Mouse (Mus musculus) gastrocnemius, adult 8-10 months (tissue): ENCODE measurements around the gene Pomgnt1. TPM values are rescaled to one million over a fixed set of nuclear protein-coding genes. Genes with fewer than 3 reads are reported as not detected.
A peak's percentile ranks its signal among the peaks of the same experiment; 100 is the strongest.

Experiments
- DNase-seq, 2 experiments: peaks; one replicate each; pipeline ENCODE4 v3.0.0; 2022; ENCODE audit warnings: low spot score in 2 of 2
- total RNA-seq, 4 experiments: library from RNA; stranded (reverse); gene quantifications; 2 replicates each; pipeline ENCODE4 v1.2.4; 2022

Gene Pomgnt1
- total RNA-seq, 4 experiments from 2014 or later = 50.0 to 51.9 (median 50.8) TPM

GRCm38 (mm10) chr4:116173072-116173471 is 49.4 kb downstream of the Pomgnt1 start, which contains the start of the genes 1700042G07Rik and Gm49337:
1700042G07Rik (plus strand) TSS chr4:116173372.
Gm49337 (plus strand) TSS chr4:116173384.
- DNase-seq = no peak

GRCm38 (mm10) chr4:116173752-116174151 is 50.1 kb downstream of the Pomgnt1 start:
- DNase-seq = no peak

- no peak for DNase-seq
Observed at GRCm38 (mm10) chr4:116174466-116175116, 51.0 kb downstream of the Pomgnt1 start.

- DNase-seq = no peak
Observed at GRCm38 (mm10) chr4:116175136-116175535, 51.5 kb downstream of the Pomgnt1 start.

- DNase-seq = no peak
Observed at GRCm38 (mm10) chr4:116175711-116176542, 52.3 kb downstream of the Pomgnt1 start.

GRCm38 (mm10) chr4:116176543-116176988 is 52.9 kb downstream of the Pomgnt1 start:
- DNase-seq = peak in 1 of 2 experiments; percentile 13

GRCm38 (mm10) chr4:116177140-116177539 is 53.5 kb downstream of the Pomgnt1 start:
- DNase-seq = peak; percentile 44 to 52

- DNase-seq = no peak
Observed at GRCm38 (mm10) chr4:116182079-116182478, 58.4 kb downstream of the Pomgnt1 start.

GRCm38 (mm10) chr4:116182745-116183144 is 59.1 kb downstream of the Pomgnt1 start:
- no peak for DNase-seq

- no peak for DNase-seq
Observed at GRCm38 (mm10) chr4:116185083-116185482, 61.4 kb downstream of the Pomgnt1 start.

GRCm38 (mm10) chr4:116192286-116192835 is 68.7 kb downstream of the Pomgnt1 start:
- no peak for DNase-seq

GRCm38 (mm10) chr4:116193583-116194383 is 70.1 kb downstream of the Pomgnt1 start:
- no peak for DNase-seq

- DNase-seq = no peak
Observed at GRCm38 (mm10) chr4:116198422-116198821, 74.8 kb downstream of the Pomgnt1 start.

- DNase-seq = no peak
Observed at GRCm38 (mm10) chr4:116204422-116204821, 80.8 kb downstream of the Pomgnt1 start.

- no peak for DNase-seq
Observed at GRCm38 (mm10) chr4:116206531-116206930, 82.9 kb downstream of the Pomgnt1 start.

GRCm38 (mm10) chr4:116208891-116209290 is 85.3 kb downstream of the Pomgnt1 start:
- DNase-seq = no peak

Other genes with a start within 250 kb of the Pomgnt1 start
- gene Kncn, start 239.4 kb upstream of the Pomgnt1 start, total RNA-seq = not detected
- not detected for gene 6430628N08Rik, start 233.2 kb upstream of the Pomgnt1 start, total RNA-seq
- gene Dmbx1, start 183.9 kb upstream of the Pomgnt1 start, total RNA-seq = not detected
- under 1 TPM in 3 of 4 experiments, not detected in 1; 0.07 to 0.35 (median 0.12) TPM for gene Faah, start 105.9 kb upstream of the Pomgnt1 start, total RNA-seq
- gene Nsun4, start 70.0 kb upstream of the Pomgnt1 start, total RNA-seq = 10 to 100 TPM; 13.3 to 13.5 (median 13.4) TPM
- gene Uqcrh, start 48.8 kb upstream of the Pomgnt1 start, total RNA-seq = 100 to 1,000 TPM; 732 to 881 (median 822) TPM
- gene Lrrc41, start 48.6 kb upstream of the Pomgnt1 start, total RNA-seq = 10 to 100 TPM; 16.3 to 22.4 (median 18.6) TPM
- under 1 TPM; 0.18 to 0.46 (median 0.27) TPM for gene Rad54l, start 150 bp upstream of the Pomgnt1 start, total RNA-seq
- 1 to 10 TPM; 4.4 to 7.7 (median 6.9) TPM for gene Lurap1, start 27.5 kb downstream of the Pomgnt1 start, total RNA-seq
- gene Tspan1, start 43.8 kb downstream of the Pomgnt1 start, total RNA-seq = not detected
- gene 1700042G07Rik, start 49.5 kb downstream of the Pomgnt1 start, total RNA-seq = not detected
- gene Gm49337, start 49.5 kb downstream of the Pomgnt1 start, total RNA-seq = 1 to 10 TPM in 1 of 4 experiments, under 1 TPM in 1, not detected in 2; 0.32 to 1.4 TPM
- 1 to 10 TPM; 3.7 to 8.2 (median 5.5) TPM for gene Pik3r3, start 97.8 kb downstream of the Pomgnt1 start, total RNA-seq